Mouse (Mus musculus) intestine, embryonic 15.5 days (tissue): ENCODE measurements around the gene H2-Oa. TPM values are rescaled to one million over a fixed set of nuclear protein-coding genes. Genes with fewer than 3 reads are reported as not detected.
A peak's percentile ranks its signal among the peaks of the same experiment; 100 is the strongest.

Experiments
- ATAC-seq: fragments of 200-750 bp; cut with Nextera tagmentation; 2 replicates; pipeline ENCODE4 v1.8.0; 2017; ENCODE audit warnings: moderate TSS enrichment, moderate library complexity
- H3K27ac ChIP-seq: fragments of 300-500 bp; sonication (generic); 2 replicates; pipeline ENCODE4 v1.5.1; 2015; ENCODE audit warnings: mild to moderate bottlenecking, inconsistent platforms
- H3K27me3 ChIP-seq: fragments of 300-500 bp; sonication (generic); replicated peaks from 2 replicates; pipeline ENCODE4 v1.6.1; 2015; ENCODE audit warnings: inconsistent platforms
- H3K36me3 ChIP-seq: fragments of 300-500 bp; sonication (generic); 2 replicates; pipeline ENCODE4 v1.6.1; 2015; ENCODE audit warnings: inconsistent platforms
- H3K4me1 ChIP-seq: fragments of 300-500 bp; sonication (generic); replicated peaks from 2 replicates; pipeline ENCODE4 v1.6.1; 2015; ENCODE audit warnings: inconsistent platforms
- H3K4me2 ChIP-seq: fragments of 300-500 bp; sonication (generic); replicated peaks from 2 replicates; pipeline ENCODE4 v1.6.1; 2015; ENCODE audit warnings: mild to moderate bottlenecking, inconsistent platforms
- H3K4me3 ChIP-seq: fragments of 300-500 bp; sonication (generic); replicated peaks from 2 replicates; pipeline ENCODE4 v1.5.1; 2015; ENCODE audit warnings: inconsistent platforms
- H3K9ac ChIP-seq: fragments of 300-500 bp; sonication (generic); 2 replicates; pipeline ENCODE4 v1.6.1; 2015; ENCODE audit warnings: inconsistent platforms
- H3K9me3 ChIP-seq: fragments of 300-500 bp; sonication (generic); 2 replicates; pipeline ENCODE4 v1.6.1; 2016; ENCODE audit warnings: inconsistent platforms
- WGBS: fragments of 180-500 bp; shearing (Covaris S2); methylation state at CpG from one replicate; pipeline ENCODE4 v1.1.7; 2015; 5-methylcytosine and 5-hydroxymethylcytosine counted together
- polyA plus RNA-seq: library from polyadenylated mRNA; unstranded; fragments of >200 nt; fragmentation: Nextera tagmentation; extraction: Ambion mirVana; gene quantifications from 2 replicates; pipeline ENCODE4 v1.2.1, GENCODE M21; 2015

H2-Oa gene
- polyA plus RNA-seq, 1 experiment from 2014 or later, result 0.85 TPM

- ATAC-seq, result no peak
- Histone ChIP-seq H3K36me3 (no peaks in the 10 kb centered on the region), H3K9me3 (no peaks in the 10 kb centered on the region), H3K4me2 (no peak overlapping the region), H3K9ac (no peak overlapping the region), H3K27ac (no peak overlapping the region), H3K4me1 (0 out of 2 replicates have a peak, but pooled peaks cover under 1% of the 10 kb centered on the region), H3K27me3 (no peaks in the 10 kb centered on the region), H3K4me3 (no peak overlapping the region)
- 54% methylated on average over 11 of the region's 11 CpGs for WGBS
Measured at GRCm38 (mm10) chr17:34088124-34088523, 4.0 kb upstream of the H2-Oa start.

DNA sequence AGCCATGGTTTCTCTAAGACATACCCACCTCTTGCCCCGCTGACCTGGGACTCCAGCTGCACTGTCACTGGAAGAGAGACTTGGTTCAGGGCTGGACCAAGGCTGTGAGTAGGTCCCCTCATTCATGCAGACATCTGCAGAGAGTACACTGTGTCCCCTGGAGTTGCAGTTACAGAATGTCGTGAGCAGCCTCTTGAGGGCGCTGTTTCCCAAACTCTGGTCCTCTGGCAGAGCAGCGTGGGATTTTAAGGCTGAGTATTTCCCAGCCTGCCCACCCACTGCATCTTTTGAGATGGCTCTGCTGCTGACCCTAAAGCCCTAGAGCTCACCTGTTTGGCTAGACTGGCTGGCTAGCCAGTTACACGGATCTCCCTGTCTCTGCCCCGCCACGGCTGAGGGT, 1.2 kb upstream of the H2-Oa start:
- no peaks in the 10 kb centered on the region for H3K4me1 ChIP-seq
- no peak overlapping the region for H3K9ac ChIP-seq
- no peaks in the 10 kb centered on the region for H3K27me3 ChIP-seq
- no peaks in the 10 kb centered on the region for H3K9me3 ChIP-seq
- H3K4me3 ChIP-seq, result no peak overlapping the region
- WGBS, result 65% methylated on average over 7 of the region's 7 CpGs
- no peak overlapping the region for H3K4me2 ChIP-seq
- no peak for ATAC-seq
- H3K36me3 ChIP-seq, result no peaks in the 10 kb centered on the region
- no peak overlapping the region for H3K27ac ChIP-seq

GRCm38 (mm10) chr17:34093199-34093874, 1.2 kb downstream of the H2-Oa start:
- no peaks in the 10 kb centered on the region for H3K27me3 ChIP-seq
- H3K4me2 ChIP-seq, result no peak overlapping the region
- no peak overlapping the region for H3K4me3 ChIP-seq
- no peaks in the 10 kb centered on the region for H3K36me3 ChIP-seq
- H3K4me1 ChIP-seq, result no peaks in the 10 kb centered on the region
- no peak overlapping the region for H3K9ac ChIP-seq
- ATAC-seq, result peak; percentile 73
- WGBS, result 28% methylated on average over 7 of the region's 7 CpGs
- no peaks in the 10 kb centered on the region for H3K9me3 ChIP-seq
- no peak overlapping the region for H3K27ac ChIP-seq

GRCm38 (mm10) chr17:34094283-34095035, 2.3 kb downstream of the H2-Oa start:
- Histone ChIP-seq H3K4me2 (no peak overlapping the region), H3K9me3 (no peaks in the 10 kb centered on the region), H3K27me3 (no peaks in the 10 kb centered on the region), H3K4me3 (no peak overlapping the region), H3K4me1 (peaks cover 3% of the 10 kb centered on the region; the same call in 1 of the 2 replicates), H3K36me3 (no peaks in the 10 kb centered on the region), H3K9ac (no peak overlapping the region), H3K27ac (no peak overlapping the region)
- peak; percentile 23; the same call in 1 of the 2 replicates for ATAC-seq
- WGBS, result 83% methylated on average over 27 of the region's 27 CpGs

- no peaks in the 10 kb centered on the region for H3K36me3 ChIP-seq
- no peak overlapping the region for H3K4me2 ChIP-seq
- H3K27me3 ChIP-seq, result no peaks in the 10 kb centered on the region
- H3K9ac ChIP-seq, result no peak overlapping the region
- no peak overlapping the region for H3K4me3 ChIP-seq
- no peaks in the 10 kb centered on the region for H3K9me3 ChIP-seq
- peaks cover 6% of the 10 kb centered on the region; the same call in 1 of the 2 replicates for H3K4me1 ChIP-seq
- H3K27ac ChIP-seq, result no peak overlapping the region
- WGBS, result 50% methylated on average over 3 of the region's 3 CpGs
- ATAC-seq, result no peak
Measured at GRCm38 (mm10) chr17:34096497-34097010, 4.4 kb downstream of the H2-Oa start.

DNA sequence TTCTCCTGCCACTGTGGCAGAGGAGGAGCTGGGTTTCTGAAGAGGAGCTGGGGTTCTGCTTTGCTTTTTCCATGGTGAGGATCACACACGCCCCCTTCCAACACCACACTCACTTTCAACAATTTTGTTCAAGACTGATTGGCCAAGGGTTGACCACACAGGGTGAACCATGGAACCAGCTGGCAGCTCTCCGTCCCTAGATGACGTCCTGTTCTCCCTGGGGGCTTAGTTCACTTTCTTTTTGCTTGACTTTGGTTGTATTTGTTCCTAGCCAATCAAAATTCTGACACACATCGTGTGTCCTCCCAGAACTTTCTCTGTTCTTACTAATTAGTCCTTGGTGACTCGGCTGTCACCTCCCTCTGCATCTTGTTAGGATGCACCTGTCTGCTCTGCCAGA, 5.1 kb downstream of the H2-Oa start:
- Histone ChIP-seq H3K9ac (no peak overlapping the region), H3K4me2 (no peak overlapping the region), H3K4me3 (no peak overlapping the region), H3K27me3 (no peaks in the 10 kb centered on the region), H3K36me3 (no peaks in the 10 kb centered on the region), H3K4me1 (peaks cover 6% of the 10 kb centered on the region; the same call in 1 of the 2 replicates), H3K9me3 (no peaks in the 10 kb centered on the region), H3K27ac (no peak overlapping the region)
- 66% methylated on average over 5 of the region's 5 CpGs for WGBS
- ATAC-seq, result no peak

DNA sequence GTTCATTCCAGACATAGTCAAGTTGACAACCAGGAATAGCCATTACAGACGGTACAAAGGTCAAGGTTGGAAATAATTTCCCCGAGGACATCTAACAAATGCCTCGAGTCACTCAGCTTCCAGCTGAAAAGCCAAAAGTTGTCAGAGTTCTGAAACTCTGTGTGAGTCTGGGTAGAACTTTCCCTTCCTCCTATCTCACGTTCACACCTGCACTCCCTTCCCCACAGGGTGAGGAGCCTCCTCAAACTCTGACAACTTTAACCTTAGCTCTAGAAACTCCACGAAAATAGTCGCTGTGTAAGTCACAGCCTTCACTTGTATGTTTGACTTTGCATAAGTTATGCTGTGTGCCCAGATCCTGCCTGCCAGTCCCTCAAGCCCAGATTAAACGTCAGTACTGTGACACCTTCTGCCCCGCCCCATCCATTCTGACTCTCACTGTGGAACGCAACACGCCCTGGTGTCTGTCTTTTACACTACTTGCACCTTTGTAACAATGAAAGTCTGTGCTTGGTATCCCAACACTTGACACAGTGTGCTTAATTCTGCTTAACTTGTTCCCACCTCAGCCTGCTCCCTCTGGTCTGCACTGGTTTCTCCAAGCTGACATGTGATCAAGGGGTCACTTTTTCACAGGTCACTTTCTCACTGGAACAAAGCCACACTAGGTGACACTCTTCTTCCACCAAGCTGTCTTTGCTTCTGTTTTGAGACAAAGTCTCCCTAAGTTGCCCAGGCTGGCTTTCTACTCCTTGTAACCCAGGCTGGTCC, 6.8 kb downstream of the H2-Oa start:
- no peak overlapping the region for H3K4me2 ChIP-seq
- peak; percentile 41; the same call in 1 of the 2 replicates for ATAC-seq
- no peaks in the 10 kb centered on the region for H3K36me3 ChIP-seq
- no peaks in the 10 kb centered on the region for H3K27me3 ChIP-seq
- no peak overlapping the region for H3K27ac ChIP-seq
- H3K9ac ChIP-seq, result no peak overlapping the region
- 35% methylated on average over 10 of the region's 10 CpGs for WGBS
- H3K4me3 ChIP-seq, result no peak overlapping the region
- no peaks in the 10 kb centered on the region for H3K9me3 ChIP-seq
- peaks cover 6% of the 10 kb centered on the region; the same call in 1 of the 2 replicates for H3K4me1 ChIP-seq

GRCm38 (mm10) chr17:34099531-34099930, 7.4 kb downstream of the H2-Oa start:
- Histone ChIP-seq H3K9ac (no peak overlapping the region), H3K4me2 (no peak overlapping the region), H3K9me3 (no peaks in the 10 kb centered on the region), H3K4me3 (no peak overlapping the region), H3K27me3 (no peaks in the 10 kb centered on the region), H3K4me1 (peaks cover 6% of the 10 kb centered on the region; the same call in 1 of the 2 replicates), H3K36me3 (no peaks in the 10 kb centered on the region), H3K27ac (no peak overlapping the region)
- ATAC-seq, result 0 out of 2 replicates have a peak, but pooled peaks have one; percentile 35
- WGBS, result 41% methylated on average over 5 of the region's 5 CpGs

DNA sequence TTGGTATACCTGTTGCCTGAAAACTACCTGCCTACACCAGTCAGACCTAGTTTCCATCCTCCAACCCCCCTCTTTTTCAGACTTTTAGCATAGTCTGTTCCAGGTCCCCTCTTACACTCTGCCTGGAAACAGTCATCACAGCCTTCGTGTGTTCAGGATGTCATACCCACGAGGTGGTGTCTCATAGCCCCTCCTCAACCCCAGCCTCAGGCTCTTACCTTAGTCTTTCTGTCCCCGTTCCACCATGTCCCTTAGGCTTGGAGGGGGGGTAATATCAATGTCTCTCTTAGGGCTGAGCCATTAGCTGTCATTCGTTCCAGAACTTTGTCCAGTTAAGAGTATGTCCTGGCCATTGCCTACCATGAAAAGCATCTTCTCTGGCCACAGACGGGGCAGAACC, 9.0 kb downstream of the H2-Oa start:
- ATAC-seq, result peak; percentile 27; the same call in 1 of the 2 replicates
- no peaks in the 10 kb centered on the region for H3K27me3 ChIP-seq

DNA sequence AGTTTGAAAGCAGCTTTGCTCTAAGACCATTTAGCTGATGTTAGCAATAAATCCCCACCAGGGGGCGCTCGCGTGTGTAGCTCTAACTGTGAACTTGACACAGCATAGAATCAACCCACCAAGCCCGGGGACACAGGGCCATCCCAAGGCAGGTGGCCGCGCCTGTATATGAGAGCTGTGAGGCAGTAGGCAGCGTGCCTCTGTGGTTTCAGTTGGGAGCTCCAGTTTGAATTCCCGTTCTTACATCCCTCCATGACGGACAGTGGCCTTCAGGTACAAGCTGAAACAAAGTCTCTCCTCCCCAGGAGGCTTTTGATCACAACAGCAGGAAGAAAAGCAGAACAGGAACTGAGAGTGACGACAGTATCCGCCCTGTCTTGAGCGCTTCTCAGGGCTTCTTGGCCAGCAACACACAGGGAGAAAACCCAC, 9.5 kb downstream of the H2-Oa start:
- Histone ChIP-seq H3K9ac (no peak overlapping the region), H3K9me3 (no peaks in the 10 kb centered on the region), H3K4me1 (peaks cover 6% of the 10 kb centered on the region; the same call in 1 of the 2 replicates), H3K27me3 (no peaks in the 10 kb centered on the region), H3K36me3 (no peaks in the 10 kb centered on the region), H3K4me2 (peak overlapping the region; percentile 52), H3K4me3 (peak overlapping the region; percentile 17; the same call in 1 of the 2 replicates), H3K27ac (no peak overlapping the region)
- WGBS, result 6% methylated on average over 12 of the region's 12 CpGs
- ATAC-seq, result peak; percentile 82

More for the DNA sequence above, 9.0 kb downstream of the H2-Oa start:
- Histone ChIP-seq H3K9ac (no peak overlapping the region), H3K4me2 (0 out of 2 replicates have a peak overlapping the region, but pooled peaks have one; percentile 52), H3K9me3 (no peaks in the 10 kb centered on the region), H3K4me3 (no peak overlapping the region), H3K27ac (no peak overlapping the region), H3K4me1 (peaks cover 6% of the 10 kb centered on the region; the same call in 1 of the 2 replicates), H3K36me3 (no peaks in the 10 kb centered on the region)
- WGBS, result 31% methylated on average over 5 of the region's 5 CpGs

GRCm38 (mm10) chr17:34102831-34103230, 10.7 kb downstream of the H2-Oa start:
- WGBS, result 64% methylated on average over 6 of the region's 6 CpGs

More at GRCm38 (mm10) chr17:34102831-34103230, 10.7 kb downstream of the H2-Oa start:
- Histone ChIP-seq H3K4me2 (no peak overlapping the region), H3K27ac (no peak overlapping the region), H3K4me1 (peaks cover 6% of the 10 kb centered on the region; the same call in 1 of the 2 replicates), H3K4me3 (no peak overlapping the region), H3K36me3 (0 out of 2 replicates have a peak, but pooled peaks cover 2% of the 10 kb centered on the region), H3K27me3 (no peaks in the 10 kb centered on the region), H3K9me3 (no peaks in the 10 kb centered on the region), H3K9ac (no peak overlapping the region)
- ATAC-seq, result no peak
